Mouse (Mus musculus) liver, embryonic 16.5 days (tissue): ENCODE measurements around the gene Lce1j. TPM values are rescaled to one million over a fixed set of nuclear protein-coding genes. Genes with fewer than 3 reads are reported as not detected.
"Not testable (repeated sequence)": the region's sequence is repeated elsewhere in the genome, so short reads cannot be mapped to it uniquely, and the experiment has no call there.

Experiments used
- ATAC-seq: fragments of 200-750 bp; cut with Nextera tagmentation; 2 replicates; pipeline ENCODE4 v1.8.0; 2017; ENCODE audit warnings: low read depth, mild to moderate bottlenecking, moderate number of reproducible peaks, moderate library complexity
- H3K27ac ChIP-seq: fragments of 300-500 bp; sonication (generic); 2 replicates; pipeline ENCODE4 v1.5.1; 2014; ENCODE audit warnings: mild to moderate bottlenecking, low read length
- H3K27me3 ChIP-seq: fragments of 300-500 bp; sonication (generic); 2 replicates; pipeline ENCODE4 v1.6.1; 2014; ENCODE audit warnings: low read depth, low read length, mixed read lengths; ENCODE audit not compliant: control insufficient read depth, insufficient read depth
- H3K36me3 ChIP-seq: fragments of 300-500 bp; sonication (generic); 2 replicates; pipeline ENCODE4 v1.6.1; 2014; ENCODE audit warnings: mild to moderate bottlenecking; ENCODE audit not compliant: control insufficient read depth, insufficient read depth
- H3K4me1 ChIP-seq: fragments of 300-500 bp; sonication (generic); 2 replicates; pipeline ENCODE4 v1.6.1; 2014; ENCODE audit warnings: low read depth, low read length, mixed read lengths; ENCODE audit not compliant: control insufficient read depth
- H3K4me2 ChIP-seq: fragments of 300-500 bp; sonication (generic); 2 replicates; pipeline ENCODE4 v1.6.1; 2014; ENCODE audit warnings: low read depth, low read length, mixed read lengths
- H3K4me3 ChIP-seq: fragments of 300-500 bp; sonication (generic); 2 replicates; pipeline ENCODE4 v1.5.1; 2014; ENCODE audit warnings: low read depth, mild to moderate bottlenecking, low read length
- H3K9ac ChIP-seq: fragments of 300-500 bp; sonication (generic); 2 replicates; pipeline ENCODE4 v1.6.1; 2014; ENCODE audit warnings: low read depth, low read length
- H3K9me3 ChIP-seq: fragments of 300-500 bp; sonication (generic); replicated peaks from 2 replicates; pipeline ENCODE4 v1.6.1; 2016; ENCODE audit warnings: low read length; ENCODE audit not compliant: control insufficient read depth
- WGBS: fragments of 180-500 bp; shearing (Covaris S2); extraction: QIAGEN DNeasy Blood & Tissue Kit; methylation state at CpG from one replicate; pipeline ENCODE4 v1.1.7; 2014; ENCODE audit not compliant: insufficient replicate concordance; 5-methylcytosine and 5-hydroxymethylcytosine counted together
- polyA plus RNA-seq: library from polyadenylated mRNA; unstranded; fragments of >200 nt; fragmentation: Nextera tagmentation; extraction: Ambion mirVana; gene quantifications from 2 replicates; pipeline ENCODE4 v1.2.1, GENCODE M21; 2015

Gene Lce1j
- polyA plus RNA-seq: not detected in 2 replicates

GRCm38 (mm10) chr3:92790414-92790813, at the start of gene Lce1j:
TSS of gene Lce1j (minus strand) at chr3:92790514.
- Histone ChIP-seq H3K4me3 (no peak within 1 kb of the TSS), H3K27me3 (no peaks in the 10 kb centered on the region), H3K4me1 (no peaks in the 10 kb centered on the region), H3K9me3 (no peaks in the 10 kb centered on the region), H3K4me2 (no peak within 1 kb of the TSS), H3K27ac (no peak within 1 kb of the TSS), H3K36me3 (no peaks in the 10 kb centered on the region), H3K9ac (no peak within 1 kb of the TSS)
- WGBS: 50% methylated on average over 1 of the region's 1 CpGs
- no peak for ATAC-seq

- no peak within 1 kb of the TSS for H3K9ac ChIP-seq
- ATAC-seq: no peak
- no peak within 1 kb of the TSS for H3K4me2 ChIP-seq
- no peaks in the 10 kb centered on the region for H3K36me3 ChIP-seq
- H3K4me1 ChIP-seq: no peaks in the 10 kb centered on the region
- no peak within 1 kb of the TSS for H3K4me3 ChIP-seq
- no peaks in the 10 kb centered on the region for H3K9me3 ChIP-seq
- H3K27me3 ChIP-seq: no peaks in the 10 kb centered on the region
- no peak within 1 kb of the TSS for H3K27ac ChIP-seq
- WGBS: 38% methylated on average over 1 of the region's 1 CpGs
Measured at GRCm38 (mm10) chr3:92827108-92827507, 36.8 kb upstream of the Lce1j start, which contains the start of gene Kprp. TSS of gene Kprp (minus strand) at chr3:92827247.

- WGBS: 3% methylated on average over 1 of the region's 1 CpGs
- H3K27ac ChIP-seq: no peak overlapping the region
- no peaks in the 10 kb centered on the region for H3K36me3 ChIP-seq
- no peaks in the 10 kb centered on the region for H3K4me1 ChIP-seq
- no peaks in the 10 kb centered on the region for H3K9me3 ChIP-seq
- H3K27me3 ChIP-seq: no peaks in the 10 kb centered on the region
- no peak overlapping the region for H3K9ac ChIP-seq
- H3K4me3 ChIP-seq: no peak overlapping the region
- ATAC-seq: no peak
- H3K4me2 ChIP-seq: no peak overlapping the region
Measured at GRCm38 (mm10) chr3:92825808-92826207, 35.5 kb upstream of the Lce1j start.

GRCm38 (mm10) chr3:92816036-92816435, 25.7 kb upstream of the Lce1j start:
- not testable (repeated sequence) for H3K36me3 ChIP-seq, H3K27ac ChIP-seq, H3K4me3 ChIP-seq, H3K27me3 ChIP-seq, ATAC-seq, H3K9me3 ChIP-seq, H3K4me2 ChIP-seq, H3K9ac ChIP-seq, H3K4me1 ChIP-seq
- 66% methylated on average over 2 of the region's 2 CpGs for WGBS

- Histone ChIP-seq H3K9me3 (no peaks in the 10 kb centered on the region), H3K9ac (no peak overlapping the region), H3K27ac (no peak overlapping the region), H3K36me3 (no peaks in the 10 kb centered on the region), H3K4me3 (no peak overlapping the region), H3K27me3 (no peaks in the 10 kb centered on the region), H3K4me1 (no peaks in the 10 kb centered on the region), H3K4me2 (no peak overlapping the region)
- ATAC-seq: no peak
- WGBS: 59% methylated on average over 3 of the region's 3 CpGs
Measured at GRCm38 (mm10) chr3:92815581-92815980, 25.3 kb upstream of the Lce1j start.

- no peaks in the 10 kb centered on the region for H3K9me3 ChIP-seq
- no peaks in the 10 kb centered on the region for H3K36me3 ChIP-seq
- no peak within 1 kb of the TSS for H3K4me3 ChIP-seq
- ATAC-seq: no peak
- H3K27ac ChIP-seq: no peak within 1 kb of the TSS
- no peak within 1 kb of the TSS for H3K4me2 ChIP-seq
- H3K4me1 ChIP-seq: no peaks in the 10 kb centered on the region
- no peak within 1 kb of the TSS for H3K9ac ChIP-seq
- H3K27me3 ChIP-seq: no peaks in the 10 kb centered on the region
Measured at GRCm38 (mm10) chr3:92807791-92808190, 17.5 kb upstream of the Lce1j start, which contains the start of gene Lce1k. TSS of gene Lce1k (minus strand) at chr3:92807891.

- Histone ChIP-seq H3K27ac (no peak within 1 kb of the TSS), H3K4me3 (no peak within 1 kb of the TSS), H3K9ac (no peak within 1 kb of the TSS), H3K4me2 (no peak within 1 kb of the TSS), H3K4me1 (no peaks in the 10 kb centered on the region), H3K27me3 (no peaks in the 10 kb centered on the region), H3K9me3 (no peaks in the 10 kb centered on the region), H3K36me3 (no peaks in the 10 kb centered on the region)
- ATAC-seq: no peak
- 28% methylated on average over 1 of the region's 1 CpGs for WGBS
Measured at GRCm38 (mm10) chr3:92778799-92779198, 11.5 kb downstream of the Lce1j start, which contains the start of gene Lce1i. TSS of gene Lce1i (minus strand) at chr3:92778899.

- H3K27ac ChIP-seq: no peak overlapping the region
- ATAC-seq: no peak
- H3K4me3 ChIP-seq: no peak overlapping the region
- no peaks in the 10 kb centered on the region for H3K9me3 ChIP-seq
- H3K27me3 ChIP-seq: no peaks in the 10 kb centered on the region
- no peak overlapping the region for H3K4me2 ChIP-seq
- no peaks in the 10 kb centered on the region for H3K4me1 ChIP-seq
- 21% methylated on average over 3 of the region's 3 CpGs for WGBS
- H3K36me3 ChIP-seq: no peaks in the 10 kb centered on the region
- no peak overlapping the region for H3K9ac ChIP-seq
Measured at GRCm38 (mm10) chr3:92771573-92771972, 18.7 kb downstream of the Lce1j start.

GRCm38 (mm10) chr3:92764965-92765364, 25.3 kb downstream of the Lce1j start, which contains the start of gene Lce1h:
TSS of gene Lce1h (minus strand) at chr3:92765065.
- no peaks in the 10 kb centered on the region for H3K9me3 ChIP-seq
- no peak within 1 kb of the TSS for H3K9ac ChIP-seq
- H3K27me3 ChIP-seq: no peaks in the 10 kb centered on the region
- 72% methylated on average over 1 of the region's 1 CpGs for WGBS
- no peak within 1 kb of the TSS for H3K27ac ChIP-seq
- no peaks in the 10 kb centered on the region for H3K36me3 ChIP-seq
- no peak within 1 kb of the TSS for H3K4me2 ChIP-seq
- H3K4me1 ChIP-seq: no peaks in the 10 kb centered on the region
- ATAC-seq: no peak
- H3K4me3 ChIP-seq: no peak within 1 kb of the TSS
